Mouse (Mus musculus) hindbrain, embryonic 10.5 days (tissue): ENCODE measurements around the gene Gemin5. TPM values are rescaled to one million over a fixed set of nuclear protein-coding genes. Genes with fewer than 3 reads are reported as not detected.

Source experiments
- polyA plus RNA-seq: library from polyadenylated mRNA; unstranded; fragments of >200 nt; fragmentation: Nextera tagmentation; extraction: Ambion mirVana; gene quantifications from 2 replicates; pipeline ENCODE4 v1.2.1, GENCODE M21; 2016

The Gemin5 gene
- polyA plus RNA-seq, 1 experiment from 2014 or later = 27.0 TPM

Other genes with a start within 250 kb of the Gemin5 start
- gene Larp1, start 159.5 kb downstream of the Gemin5 start, polyA plus RNA-seq = 14.0 and 15.6 TPM in 2 replicates
- 0.17 TPM in 1 of 2 replicates, not detected in the other for gene Gm12248, start 75.4 kb downstream of the Gemin5 start, polyA plus RNA-seq
- 103 and 106 TPM in 2 replicates for gene Cnot8, start 64.4 kb downstream of the Gemin5 start, polyA plus RNA-seq
- gene Mrpl22, start 3.1 kb upstream of the Gemin5 start, polyA plus RNA-seq = 140 TPM in 2 replicates
- 1.6 and 2.5 TPM in 2 replicates for gene Igtp, start 31.0 kb upstream of the Gemin5 start, polyA plus RNA-seq
- 0.44 and 0.55 TPM in 2 replicates for gene Irgm2, start 31.1 kb upstream of the Gemin5 start, polyA plus RNA-seq
- gene 4930438A08Rik, start 106.3 kb upstream of the Gemin5 start, polyA plus RNA-seq = 0.12 and 0.14 TPM in 2 replicates
- 24.2 and 28.2 TPM in 2 replicates for gene Zfp692, start 138.5 kb upstream of the Gemin5 start, polyA plus RNA-seq
- gene Zfp672, start 161.8 kb upstream of the Gemin5 start, polyA plus RNA-seq = 28.4 and 30.4 TPM in 2 replicates
- gene Sh3bp5l, start 162.2 kb upstream of the Gemin5 start, polyA plus RNA-seq = 50.7 and 52.0 TPM in 2 replicates
- not detected in 2 replicates for gene Lypd8, start 210.5 kb upstream of the Gemin5 start, polyA plus RNA-seq